Mouse (Mus musculus): Measurements from ENCODE around the gene Ddi2. TPM values are rescaled to one million over a fixed set of nuclear protein-coding genes. Genes with fewer than 3 reads are reported as not detected.

The Ddi2 gene
- polyA plus RNA-seq, 1 experiment from 2014 or later, result 22.5 TPM

DNA sequence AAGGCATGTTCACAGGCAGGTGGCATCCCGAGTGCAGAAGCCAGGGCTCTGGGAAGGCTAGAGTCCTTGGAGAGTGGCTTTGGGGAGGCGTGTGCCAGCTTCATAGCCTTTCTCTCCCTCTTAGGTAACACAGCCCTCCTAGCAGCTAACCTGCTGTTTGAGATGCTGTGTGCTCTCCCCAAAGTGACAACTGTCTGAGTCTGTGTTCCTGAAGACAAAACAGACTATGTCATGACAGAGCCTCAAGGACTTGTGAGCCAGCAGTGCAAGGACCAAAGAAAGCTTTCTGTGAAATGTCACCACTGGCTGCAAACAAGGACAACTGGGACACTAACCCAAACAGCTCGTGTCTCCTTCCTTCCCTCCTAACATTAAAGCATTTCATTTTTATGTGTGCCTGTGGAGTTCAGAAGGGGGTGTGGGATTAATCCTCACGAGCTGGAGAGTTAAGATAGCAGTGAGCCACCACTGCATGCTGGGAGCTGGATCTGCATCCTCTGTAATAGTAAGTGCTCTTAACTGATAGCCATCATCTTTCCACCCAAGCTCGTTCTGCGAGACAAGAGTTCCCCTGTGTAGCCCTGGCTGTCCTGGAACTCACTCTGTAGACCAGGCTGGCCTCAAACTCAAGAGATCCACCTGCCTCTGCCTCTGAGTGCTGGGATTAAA lies 35.8 kb upstream of the Ddi2 start:
- no peaks in the 10 kb centered on the region for H3K9me3 ChIP-seq
- no peak overlapping the region for H3K4me2 ChIP-seq
- no peak overlapping the region for H3K9ac ChIP-seq
- no peaks in the 10 kb centered on the region for H3K4me1 ChIP-seq
- 65% methylated on average over 6 of the region's 6 CpGs for WGBS
- no peak overlapping the region for H3K4me3 ChIP-seq
- no peaks in the 10 kb centered on the region for H3K27me3 ChIP-seq
- no peak for ATAC-seq (ENCODE audit: insufficient number of reproducible peaks, low FRiP score, low TSS enrichment, low read depth)
- peaks cover 31% of the 10 kb centered on the region for H3K36me3 ChIP-seq
- H3K27ac ChIP-seq, result no peak overlapping the region

DNA sequence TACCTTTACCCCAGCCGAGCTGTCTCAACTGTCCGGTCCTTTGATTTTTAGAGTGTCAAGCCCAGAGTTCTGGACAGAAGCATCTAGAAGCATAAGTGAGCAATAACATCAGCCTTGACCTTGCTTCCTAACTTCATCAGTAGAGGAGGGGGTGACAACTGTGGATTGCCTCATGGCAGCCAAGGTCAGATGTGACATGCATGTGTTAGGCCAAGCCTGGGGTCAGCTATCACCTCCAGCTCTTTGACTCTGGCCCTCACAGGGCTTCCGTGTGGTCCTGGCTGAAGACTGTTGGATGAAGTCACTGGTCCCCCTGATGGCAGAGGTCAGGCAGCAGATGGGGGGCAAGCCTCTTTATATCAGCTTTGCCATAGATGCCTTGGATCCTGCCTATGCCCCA lies 33.9 kb upstream of the Ddi2 start:
- WGBS, result 95% methylated on average over 3 of the region's 3 CpGs
- no peak for ATAC-seq (ENCODE audit: insufficient number of reproducible peaks, low FRiP score, low TSS enrichment, low read depth)
- H3K4me1 ChIP-seq, result peaks cover under 1% of the 10 kb centered on the region; the same call in 1 of the 2 replicates
- no peak overlapping the region for H3K27ac ChIP-seq
- no peak overlapping the region for H3K4me3 ChIP-seq
- no peak overlapping the region for H3K4me2 ChIP-seq
- no peaks in the 10 kb centered on the region for H3K9me3 ChIP-seq
- no peak overlapping the region for H3K9ac ChIP-seq
- no peaks in the 10 kb centered on the region for H3K27me3 ChIP-seq
- H3K36me3 ChIP-seq, result peaks cover 12% of the 10 kb centered on the region

DNA sequence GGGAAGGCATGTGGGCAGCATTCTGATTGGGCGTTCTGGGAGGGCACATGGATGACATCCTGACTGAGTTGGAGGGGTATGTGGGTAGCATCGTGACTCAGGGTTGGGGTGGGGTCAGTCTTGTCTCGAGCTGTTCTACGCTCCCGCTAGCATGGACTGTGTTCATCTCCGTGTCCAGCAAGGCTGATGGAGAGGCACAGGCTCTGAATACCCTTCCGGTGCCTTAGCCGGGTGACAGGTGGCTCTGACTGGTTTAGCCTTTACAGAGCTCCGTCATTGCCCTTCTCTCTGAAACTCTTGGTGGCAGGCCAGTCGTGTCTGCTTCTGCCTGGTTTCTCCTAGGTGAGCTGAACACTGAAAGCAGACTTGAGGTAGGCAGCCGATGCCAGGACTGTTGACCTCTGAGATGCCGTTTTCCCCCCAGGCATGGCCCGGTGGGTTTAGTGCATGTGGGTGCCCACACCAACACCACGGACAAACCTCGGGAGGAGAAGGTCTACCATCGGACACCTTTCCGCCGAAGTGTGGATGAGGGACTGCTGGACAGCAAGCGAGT lies 32.2 kb upstream of the Ddi2 start:
- Histone ChIP-seq H3K4me2 (no peak overlapping the region), H3K4me1 (peaks cover 5% of the 10 kb centered on the region; the same call in 1 of the 2 replicates), H3K4me3 (no peak overlapping the region), H3K27me3 (no peaks in the 10 kb centered on the region), H3K27ac (no peak overlapping the region), H3K36me3 (no peaks in the 10 kb centered on the region), H3K9ac (no peak overlapping the region), H3K9me3 (no peaks in the 10 kb centered on the region)
- 0 out of 2 replicates have a peak, but pooled peaks have one; percentile 40 for ATAC-seq (ENCODE audit: insufficient number of reproducible peaks, low FRiP score, low TSS enrichment, low read depth)
- 89% methylated on average over 19 of the region's 19 CpGs for WGBS

DNA sequence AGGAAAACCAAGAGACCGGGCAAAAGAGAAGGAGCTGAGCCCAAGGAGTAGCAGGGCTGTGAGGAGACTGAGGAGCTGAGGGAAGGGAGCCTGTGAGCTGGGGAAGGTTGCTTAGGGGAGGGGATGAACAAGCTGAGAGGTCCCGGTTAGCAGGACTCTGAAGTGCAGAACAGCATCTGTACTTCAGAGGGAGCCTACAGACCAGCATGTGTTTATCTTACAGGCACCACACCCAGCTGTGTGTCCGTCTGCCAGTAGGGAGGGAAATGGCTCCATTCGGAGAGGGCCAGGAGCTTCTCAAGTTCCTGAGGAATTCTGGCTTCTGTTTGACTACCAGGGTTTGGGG lies 28.8 kb upstream of the Ddi2 start:
- no peak overlapping the region for H3K4me3 ChIP-seq
- no peaks in the 10 kb centered on the region for H3K36me3 ChIP-seq
- peaks cover 5% of the 10 kb centered on the region; the same call in 1 of the 2 replicates for H3K4me1 ChIP-seq
- 3% methylated on average over 4 of the region's 4 CpGs for WGBS
- H3K27ac ChIP-seq, result peak overlapping the region; percentile 0; the same call in 1 of the 2 replicates
- no peaks in the 10 kb centered on the region for H3K27me3 ChIP-seq
- no peaks in the 10 kb centered on the region for H3K9me3 ChIP-seq
- H3K9ac ChIP-seq, result no peak overlapping the region
- ATAC-seq (ENCODE audit: insufficient number of reproducible peaks, low FRiP score, low TSS enrichment, low read depth), result no peak
- H3K4me2 ChIP-seq, result no peak overlapping the region

DNA sequence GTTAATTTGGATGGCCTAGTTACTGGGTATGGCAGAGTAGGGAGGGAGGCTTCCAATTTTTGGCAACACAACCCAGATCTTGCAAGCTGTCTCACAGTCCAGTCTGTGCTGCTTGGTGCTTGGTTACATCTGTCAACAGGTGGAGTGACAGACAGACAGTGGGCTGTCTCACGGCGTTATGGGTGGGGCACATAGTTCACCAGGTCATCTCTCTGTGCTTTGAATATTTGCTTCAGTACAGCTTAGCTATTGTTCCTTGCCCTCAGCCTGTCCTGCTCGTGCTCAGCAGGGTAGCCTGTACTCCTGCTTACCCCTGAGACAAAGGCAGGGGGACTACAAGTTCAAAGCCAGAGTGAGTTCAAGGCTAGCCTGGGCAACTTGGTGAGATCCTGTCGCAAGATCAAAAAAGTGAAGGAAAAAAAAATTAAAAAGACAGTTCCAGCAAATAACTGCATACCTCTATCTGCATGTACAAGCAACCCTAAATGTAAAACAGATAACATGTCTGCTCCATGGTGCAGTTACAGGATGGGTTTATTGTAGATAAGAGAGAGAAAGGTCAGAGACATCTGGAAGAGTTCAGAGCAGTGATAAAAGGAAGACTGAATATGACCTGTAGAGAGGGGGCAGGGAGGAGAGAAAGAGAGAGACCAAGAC lies 28.3 kb upstream of the Ddi2 start:
- Histone ChIP-seq H3K27ac (peak overlapping the region; percentile 0; the same call in 1 of the 2 replicates), H3K4me1 (peaks cover 5% of the 10 kb centered on the region; the same call in 1 of the 2 replicates), H3K4me2 (no peak overlapping the region), H3K9me3 (no peaks in the 10 kb centered on the region), H3K27me3 (no peaks in the 10 kb centered on the region), H3K36me3 (no peaks in the 10 kb centered on the region), H3K9ac (no peak overlapping the region), H3K4me3 (no peak overlapping the region)
- 39% methylated on average over 4 of the region's 4 CpGs for WGBS
- peak; percentile 15; the same call in 1 of the 2 replicates for ATAC-seq (ENCODE audit: insufficient number of reproducible peaks, low FRiP score, low TSS enrichment, low read depth)

DNA sequence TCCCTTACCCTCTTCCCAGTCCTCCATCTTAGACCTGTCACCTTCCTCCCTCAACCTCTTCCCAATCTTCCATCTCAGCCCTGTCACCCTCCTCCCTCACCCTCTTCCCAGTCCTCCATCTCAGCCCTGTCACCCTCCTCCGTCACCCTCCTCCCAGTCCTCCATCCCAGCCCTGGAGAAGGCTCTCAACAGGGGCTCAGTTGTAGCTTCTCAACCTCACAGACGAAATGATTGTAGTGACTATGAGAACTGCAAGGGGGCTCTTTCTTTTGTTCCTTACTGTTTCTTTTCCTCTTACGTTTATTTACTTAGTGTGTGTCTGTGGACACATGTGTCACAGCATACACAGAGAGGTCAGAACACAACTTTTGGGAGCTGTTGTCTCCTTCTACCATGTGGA lies 27.6 kb upstream of the Ddi2 start:
- ATAC-seq (ENCODE audit: insufficient number of reproducible peaks, low FRiP score, low TSS enrichment, low read depth), result no peak
- H3K4me1 ChIP-seq, result peaks cover 5% of the 10 kb centered on the region; the same call in 1 of the 2 replicates
- H3K4me2 ChIP-seq, result no peak overlapping the region
- no peak overlapping the region for H3K9ac ChIP-seq
- no peaks in the 10 kb centered on the region for H3K27me3 ChIP-seq
- H3K36me3 ChIP-seq, result no peaks in the 10 kb centered on the region
- no peak overlapping the region for H3K27ac ChIP-seq
- H3K4me3 ChIP-seq, result no peak overlapping the region
- 67% methylated on average over 3 of the region's 3 CpGs for WGBS
- H3K9me3 ChIP-seq, result no peaks in the 10 kb centered on the region

DNA sequence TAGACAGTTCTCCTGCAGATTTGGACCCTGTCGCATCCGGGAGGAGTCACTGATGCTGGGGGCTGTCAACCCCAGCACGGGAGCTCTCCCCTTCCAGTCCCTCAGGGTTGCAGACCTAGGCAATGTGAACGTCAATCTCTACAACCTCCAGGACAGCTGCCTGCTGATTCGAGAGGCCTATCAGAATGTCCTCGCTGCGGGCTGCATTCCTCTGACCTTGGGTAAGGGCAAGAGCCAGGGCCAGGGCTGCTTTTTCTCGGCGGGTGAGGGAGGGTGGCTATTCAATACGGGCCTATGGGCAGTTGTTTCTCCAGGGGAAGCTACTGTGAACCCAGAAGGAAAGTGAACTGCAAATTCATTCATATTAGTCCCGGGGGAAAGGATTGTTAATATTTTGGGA lies 26.3 kb upstream of the Ddi2 start:
- Histone ChIP-seq H3K4me3 (no peak overlapping the region), H3K27ac (no peak overlapping the region), H3K36me3 (no peaks in the 10 kb centered on the region), H3K4me2 (no peak overlapping the region), H3K4me1 (peaks cover 5% of the 10 kb centered on the region; the same call in 1 of the 2 replicates), H3K9ac (no peak overlapping the region), H3K9me3 (no peaks in the 10 kb centered on the region), H3K27me3 (no peaks in the 10 kb centered on the region)
- no peak for ATAC-seq (ENCODE audit: insufficient number of reproducible peaks, low FRiP score, low TSS enrichment, low read depth)
- WGBS, result 44% methylated on average over 11 of the region's 11 CpGs

DNA sequence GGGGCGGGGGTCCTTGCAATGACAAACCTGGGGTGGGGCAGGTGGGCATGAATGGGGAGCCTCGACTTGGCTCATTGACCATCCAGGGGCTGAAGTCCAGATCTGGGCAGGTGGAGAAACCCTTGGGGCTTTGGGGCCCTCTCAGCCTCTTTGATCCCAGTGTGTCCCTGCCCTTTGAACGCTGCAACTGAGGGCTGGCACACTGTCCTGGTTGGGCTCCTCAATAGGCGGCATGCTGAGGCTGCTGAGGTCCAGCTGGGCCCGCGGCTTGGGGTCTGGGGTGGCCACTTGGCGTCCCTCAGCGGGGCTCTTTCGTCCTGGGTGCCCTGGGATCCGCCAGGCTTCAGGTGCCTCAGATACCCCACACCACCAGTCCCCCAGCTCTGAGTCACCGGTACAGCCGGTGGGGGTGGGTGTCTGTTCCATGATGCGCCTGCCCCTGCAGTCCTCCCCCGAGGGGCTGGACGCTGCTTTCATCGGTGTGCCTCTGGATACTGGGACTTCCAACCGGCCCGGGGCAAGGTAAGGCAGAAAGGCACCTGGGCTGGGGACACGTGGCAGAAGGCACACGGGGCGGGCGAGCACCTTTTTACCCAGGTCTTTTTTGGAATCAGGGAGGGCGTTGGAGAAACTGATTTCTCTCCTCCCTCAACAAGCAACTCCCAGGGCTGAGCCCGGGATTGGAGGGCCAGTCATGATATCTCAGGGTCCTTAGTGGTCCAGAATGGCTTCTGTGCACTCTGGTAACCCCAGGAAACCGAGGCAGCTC lies 23.5 kb upstream of the Ddi2 start, which contains the start of gene Agmat:
Gene Agmat (plus strand): TSS at position 95 of the 769 bp plus-strand sequence.
- Histone ChIP-seq H3K27ac (no peak within 1 kb of the TSS), H3K27me3 (no peaks in the 10 kb centered on the region), H3K4me2 (no peak within 1 kb of the TSS), H3K4me1 (peaks cover 6% of the 10 kb centered on the region; the same call in 1 of the 2 replicates), H3K9me3 (no peaks in the 10 kb centered on the region), H3K36me3 (no peaks in the 10 kb centered on the region), H3K4me3 (no peak within 1 kb of the TSS), H3K9ac (no peak within 1 kb of the TSS)
- no peak for ATAC-seq (ENCODE audit: insufficient number of reproducible peaks, low FRiP score, low TSS enrichment, low read depth)
- WGBS, result 18% methylated on average over 25 of the region's 25 CpGs

DNA sequence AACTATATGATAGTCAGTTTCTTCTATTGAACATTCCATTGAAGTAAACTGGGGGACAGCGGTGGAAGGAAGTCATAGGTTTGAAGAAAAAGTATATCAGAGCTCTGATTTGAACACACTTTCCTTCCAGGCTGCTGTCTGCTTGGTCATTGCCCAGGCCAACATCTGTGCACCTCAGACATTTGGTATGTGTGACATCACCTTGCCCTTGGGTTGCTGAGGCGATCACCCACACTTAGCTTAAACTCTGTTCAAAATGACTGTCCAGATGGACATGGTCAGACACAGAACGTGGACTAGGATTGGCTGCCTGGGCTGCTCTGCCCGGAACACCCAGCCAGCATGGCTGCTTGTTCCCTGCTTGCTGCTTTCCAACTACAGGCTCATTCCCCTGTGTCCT lies 19.2 kb upstream of the Ddi2 start:
- ATAC-seq (ENCODE audit: insufficient number of reproducible peaks, low FRiP score, low TSS enrichment, low read depth), result no peak
- Histone ChIP-seq H3K4me2 (no peak overlapping the region), H3K27me3 (no peaks in the 10 kb centered on the region), H3K36me3 (no peaks in the 10 kb centered on the region), H3K9ac (no peak overlapping the region), H3K4me3 (no peak overlapping the region), H3K27ac (peak overlapping the region; percentile 57), H3K9me3 (no peaks in the 10 kb centered on the region), H3K4me1 (peaks cover 6% of the 10 kb centered on the region; the same call in 1 of the 2 replicates)
- 85% methylated on average over 4 of the region's 4 CpGs for WGBS

DNA sequence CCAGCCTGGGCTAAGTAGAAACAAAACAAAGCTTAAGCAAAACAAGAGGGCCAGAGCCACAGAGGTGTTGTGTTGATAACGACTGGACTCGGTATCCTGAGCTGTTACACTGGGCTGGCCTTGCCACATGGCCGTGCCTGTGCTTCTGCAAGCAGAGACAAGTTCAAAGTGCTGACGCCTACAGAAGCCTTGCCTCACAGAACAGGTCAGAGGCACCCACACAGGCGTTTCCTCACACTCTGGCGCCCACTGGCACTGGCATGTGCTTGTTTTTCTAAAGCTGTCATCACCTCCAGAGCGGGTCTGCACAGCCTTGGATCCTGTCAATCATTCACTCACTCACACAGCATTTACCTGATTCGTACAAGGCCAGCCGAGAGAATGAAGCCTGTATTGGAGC lies 18.6 kb upstream of the Ddi2 start:
- ATAC-seq (ENCODE audit: insufficient number of reproducible peaks, low FRiP score, low TSS enrichment, low read depth), result peak; percentile 41; the same call in 1 of the 2 replicates
- H3K36me3 ChIP-seq, result no peaks in the 10 kb centered on the region
- peak overlapping the region; percentile 57; the same call in 1 of the 2 replicates for H3K27ac ChIP-seq
- H3K4me2 ChIP-seq, result no peak overlapping the region
- 47% methylated on average over 9 of the region's 9 CpGs for WGBS
- H3K4me1 ChIP-seq, result peaks cover 6% of the 10 kb centered on the region; the same call in 1 of the 2 replicates
- no peaks in the 10 kb centered on the region for H3K9me3 ChIP-seq
- H3K9ac ChIP-seq, result no peak overlapping the region
- no peak overlapping the region for H3K4me3 ChIP-seq
- no peaks in the 10 kb centered on the region for H3K27me3 ChIP-seq

DNA sequence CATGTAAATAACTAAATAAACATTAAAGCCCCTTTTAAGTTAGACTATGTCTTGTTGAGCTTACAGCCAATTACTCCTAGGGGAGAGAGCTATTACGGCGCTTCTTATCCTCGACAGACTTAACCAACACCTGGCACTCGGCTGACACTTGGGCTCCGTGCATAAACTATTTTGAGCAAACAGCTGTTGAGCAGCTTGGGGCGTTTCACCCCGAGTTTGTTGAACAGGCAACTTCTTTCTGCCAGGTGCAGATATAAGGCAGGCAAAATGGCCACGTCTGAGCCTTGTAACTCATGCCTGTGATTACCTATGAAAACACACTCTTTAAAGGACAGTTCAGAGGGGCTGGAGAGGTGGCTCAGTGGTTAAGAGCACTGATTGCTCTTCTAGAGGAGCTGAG lies 14.8 kb upstream of the Ddi2 start:
- Histone ChIP-seq H3K36me3 (no peaks in the 10 kb centered on the region), H3K27me3 (no peaks in the 10 kb centered on the region), H3K4me2 (no peak overlapping the region), H3K9me3 (no peaks in the 10 kb centered on the region), H3K27ac (no peak overlapping the region), H3K4me1 (peaks cover 17% of the 10 kb centered on the region), H3K9ac (no peak overlapping the region), H3K4me3 (no peak overlapping the region)
- no peak for ATAC-seq (ENCODE audit: insufficient number of reproducible peaks, low FRiP score, low TSS enrichment, low read depth)
- 47% methylated on average over 8 of the region's 8 CpGs for WGBS
